Mouse (Mus musculus): Measurements from ENCODE around the gene Fpr3. TPM values are rescaled to one million over a fixed set of nuclear protein-coding genes. Genes with fewer than 3 reads are reported as not detected.

Fpr3 gene
- polyA plus RNA-seq, 1 experiment from 2014 or later = not detected

DNA sequence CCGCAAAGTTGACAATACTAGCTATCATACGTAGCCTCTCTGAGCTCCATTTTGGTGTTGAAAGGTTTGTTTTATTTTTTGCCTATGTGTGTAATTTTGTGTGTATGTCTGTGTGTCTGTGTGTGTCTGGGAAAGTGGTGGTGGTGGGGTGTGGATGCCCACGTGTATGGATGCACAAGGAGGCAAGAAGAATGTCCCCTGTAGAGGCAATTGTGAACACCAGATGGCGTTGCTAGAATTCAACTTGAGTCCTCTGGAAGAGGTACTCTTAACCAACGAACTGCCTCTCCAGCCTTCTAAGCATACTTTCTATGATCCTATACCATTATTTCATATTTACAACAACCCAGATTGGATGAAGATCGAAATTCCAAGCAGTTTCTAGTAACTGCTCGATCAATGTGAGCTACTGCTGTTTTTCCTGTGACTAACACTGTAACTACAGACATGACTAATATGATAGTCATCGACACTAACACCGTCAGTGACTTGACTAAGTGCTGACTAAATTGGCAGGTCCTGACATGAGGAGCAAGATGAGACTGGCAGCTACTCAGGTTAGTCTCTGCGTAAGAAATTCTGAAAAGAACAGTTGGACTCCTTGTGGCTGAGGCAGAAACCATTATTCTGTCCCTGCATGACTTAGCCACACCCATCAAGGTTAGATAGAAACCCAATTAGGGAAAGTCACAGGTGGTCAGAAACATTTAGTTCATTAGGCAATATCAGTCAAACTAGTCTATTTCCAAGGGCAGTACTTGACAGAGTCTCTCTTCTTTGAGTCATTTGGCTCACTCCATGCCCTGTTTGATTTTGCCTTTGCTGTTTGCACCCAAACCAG is 42.2 kb upstream of the Fpr3 start:
- H3K4me2 ChIP-seq (ENCODE audit: low read depth, low read length) = no peak overlapping the region
- ATAC-seq = no peak
- 0 out of 2 replicates have a peak, but pooled peaks cover 2% of the 10 kb centered on the region for H3K36me3 ChIP-seq (replicated peaks; ENCODE audit: insufficient read depth, low read length)
- H3K9ac ChIP-seq (replicated peaks) = no peak overlapping the region
- TF ChIP-seq CTCF (IDR thresholded peaks at IDR 0.05; ENCODE audit: low read depth) (peak; percentile 47), EP300 (IDR thresholded peaks at IDR 0.05; ENCODE audit: low read depth) (no peak)
- no peaks in the 10 kb centered on the region for H3K4me1 ChIP-seq (ENCODE audit: insufficient read depth)
- H3K27me3 ChIP-seq (ENCODE audit: insufficient read depth, low read length) = peaks cover 17% of the 10 kb centered on the region; the same call in 1 of the 2 replicates
- 63% methylated on average over 10 of the region's 10 CpGs for WGBS (ENCODE audit: insufficient replicate concordance)
- H3K27ac ChIP-seq (ENCODE audit: low read depth) = no peak overlapping the region
- no peak overlapping the region for H3K4me3 ChIP-seq (ENCODE audit: low read depth, low read length)
- DNase-seq = no peak
- H3K9me3 ChIP-seq (ENCODE audit: low read length) = no peaks in the 10 kb centered on the region

DNA sequence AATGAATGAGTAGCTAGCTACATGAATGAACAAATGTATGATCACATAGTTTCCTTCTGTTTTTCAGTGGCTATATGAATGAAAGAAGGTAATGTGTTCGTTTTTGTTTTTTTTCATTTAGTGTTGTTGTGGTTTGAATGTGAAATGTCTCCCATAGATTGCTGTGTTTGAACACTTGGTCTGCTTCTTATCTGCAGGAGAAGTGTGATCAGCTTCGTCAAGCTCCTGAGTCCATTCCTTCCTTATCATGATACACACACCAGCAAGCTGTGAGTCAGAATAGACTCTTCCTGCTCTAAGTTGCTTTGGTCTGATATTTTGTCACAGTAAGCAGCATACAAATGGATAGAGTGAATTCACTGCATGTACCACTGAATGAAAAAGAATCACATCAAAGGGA is 38.7 kb upstream of the Fpr3 start:
- Histone ChIP-seq H3K9me3 (ENCODE audit: low read length) (no peaks in the 10 kb centered on the region), H3K4me3 (ENCODE audit: low read depth, low read length) (no peak overlapping the region), H3K4me1 (ENCODE audit: insufficient read depth) (no peaks in the 10 kb centered on the region), H3K27me3 (ENCODE audit: insufficient read depth, low read length) (peaks cover 23% of the 10 kb centered on the region; the same call in 1 of the 2 replicates), H3K27ac (ENCODE audit: low read depth) (no peak overlapping the region), H3K36me3 (replicated peaks; ENCODE audit: insufficient read depth, low read length) (no peaks in the 10 kb centered on the region), H3K4me2 (ENCODE audit: low read depth, low read length) (no peak overlapping the region), H3K9ac (replicated peaks) (no peak overlapping the region)
- ATAC-seq (no peak), DNase-seq (no peak)
- WGBS (ENCODE audit: insufficient replicate concordance) = 33% methylated on average over 2 of the region's 2 CpGs
- TF ChIP-seq CTCF (IDR thresholded peaks at IDR 0.05; ENCODE audit: low read depth) (no peak), EP300 (IDR thresholded peaks at IDR 0.05; ENCODE audit: low read depth) (no peak)

DNA sequence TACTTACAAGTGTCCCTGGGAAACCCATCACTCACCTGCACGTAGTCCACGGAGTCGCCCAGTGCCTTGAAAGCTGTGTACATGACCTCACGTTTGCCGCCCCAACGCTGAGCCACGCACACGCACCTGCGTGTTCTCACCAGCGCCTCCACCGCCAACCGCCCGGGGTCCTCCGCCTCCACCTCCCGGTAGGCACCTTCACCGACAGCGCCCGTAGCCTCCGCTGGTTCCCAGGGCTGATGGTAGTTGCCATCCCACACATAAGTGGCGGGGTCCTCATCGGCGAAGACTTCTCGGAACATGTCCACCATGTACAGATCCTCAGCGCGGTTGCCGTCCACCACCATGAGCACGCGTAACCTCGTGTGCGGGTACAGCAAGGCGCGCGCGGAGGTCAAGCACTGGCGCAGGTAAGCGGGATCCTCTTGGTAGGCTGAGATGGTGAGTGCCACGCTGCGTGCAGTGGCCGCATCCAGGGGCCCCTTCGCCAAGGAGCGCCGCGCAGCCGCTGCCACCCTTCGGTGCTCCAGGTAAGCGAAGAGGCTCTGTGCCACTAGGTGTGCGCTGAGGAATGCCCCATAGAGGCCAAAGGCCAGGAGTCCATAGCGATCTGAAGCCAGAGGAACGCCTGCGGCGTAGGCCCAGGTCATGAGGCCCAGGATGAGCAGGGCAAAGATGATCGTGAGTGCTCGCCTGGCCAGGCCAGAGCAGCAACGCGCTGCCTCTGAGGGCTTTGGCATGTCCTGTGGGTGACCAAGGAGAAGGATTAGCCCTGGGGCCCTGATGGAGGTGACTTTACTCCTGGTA is 37.5 kb upstream of the Fpr3 start:
- Histone ChIP-seq H3K36me3 (replicated peaks; ENCODE audit: insufficient read depth, low read length) (no peaks in the 10 kb centered on the region), H3K4me1 (ENCODE audit: insufficient read depth) (no peaks in the 10 kb centered on the region), H3K27me3 (ENCODE audit: insufficient read depth, low read length) (peaks cover 23% of the 10 kb centered on the region; the same call in 1 of the 2 replicates), H3K27ac (ENCODE audit: low read depth) (no peak overlapping the region), H3K4me3 (ENCODE audit: low read depth, low read length) (no peak overlapping the region), H3K9ac (replicated peaks) (no peak overlapping the region), H3K4me2 (ENCODE audit: low read depth, low read length) (no peak overlapping the region), H3K9me3 (ENCODE audit: low read length) (no peaks in the 10 kb centered on the region)
- TF ChIP-seq CTCF (IDR thresholded peaks at IDR 0.05; ENCODE audit: low read depth) = no peak
- TF ChIP-seq EP300 (IDR thresholded peaks at IDR 0.05; ENCODE audit: low read depth) = no peak
- WGBS (ENCODE audit: insufficient replicate concordance) = 19% methylated on average over 55 of the region's 55 CpGs
- ATAC-seq (no peak), DNase-seq (no peak)

DNA sequence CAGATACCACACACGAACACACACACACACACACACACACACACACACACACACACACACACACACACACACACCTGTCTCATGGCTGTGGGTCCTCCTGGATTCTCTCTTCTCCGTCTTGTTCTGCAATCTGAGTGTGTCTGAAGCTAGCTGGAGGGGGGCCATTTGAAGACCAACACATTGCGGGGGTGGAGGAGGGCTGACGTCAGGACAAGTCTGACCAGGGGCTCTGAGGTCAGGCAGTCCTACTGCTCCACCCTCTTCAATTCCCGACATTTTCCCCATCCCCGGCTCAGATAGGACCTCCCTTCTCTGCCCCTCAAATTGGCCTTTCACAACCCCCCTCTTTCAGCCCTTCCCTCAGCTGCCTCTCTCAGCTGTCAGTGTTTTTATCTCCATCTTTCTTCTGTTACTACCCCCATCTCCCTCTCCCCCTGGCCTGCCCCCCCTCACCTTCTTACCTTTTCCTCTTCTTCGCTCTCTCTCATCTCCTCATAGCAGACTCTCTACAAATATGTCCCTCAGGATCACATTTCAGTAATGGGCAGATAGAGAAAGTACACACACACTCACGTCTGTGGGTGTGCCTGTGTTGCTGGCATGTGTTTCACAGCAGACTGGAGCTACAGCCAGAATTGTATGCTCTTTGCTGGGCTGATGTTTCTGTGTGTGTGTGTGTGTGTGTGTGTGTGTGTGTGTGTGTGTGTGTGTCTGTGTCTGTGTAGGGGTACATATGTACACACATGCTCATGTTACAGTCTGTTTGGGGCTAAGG is 32.4 kb upstream of the Fpr3 start, which contains the start of gene Has1:
Gene Has1, minus strand, starts transcription at position 142 of the 775 bp plus-strand sequence.
- Histone ChIP-seq H3K9me3 (ENCODE audit: low read length) (no peaks in the 10 kb centered on the region), H3K9ac (replicated peaks) (no peak within 1 kb of the TSS), H3K36me3 (replicated peaks; ENCODE audit: insufficient read depth, low read length) (no peaks in the 10 kb centered on the region), H3K4me1 (ENCODE audit: insufficient read depth) (no peaks in the 10 kb centered on the region), H3K4me2 (ENCODE audit: low read depth, low read length) (no peak within 1 kb of the TSS), H3K27me3 (ENCODE audit: insufficient read depth, low read length) (peaks cover 8% of the 10 kb centered on the region; the same call in 1 of the 2 replicates), H3K27ac (ENCODE audit: low read depth) (no peak within 1 kb of the TSS), H3K4me3 (ENCODE audit: low read depth, low read length) (no peak within 1 kb of the TSS)
- ATAC-seq (no peak), DNase-seq (no peak)
- WGBS (ENCODE audit: insufficient replicate concordance) = 49% methylated on average over 8 of the region's 8 CpGs
- no peak for TF ChIP-seq CTCF (IDR thresholded peaks at IDR 0.05; ENCODE audit: low read depth)
- no peak for TF ChIP-seq EP300 (IDR thresholded peaks at IDR 0.05; ENCODE audit: low read depth)

DNA sequence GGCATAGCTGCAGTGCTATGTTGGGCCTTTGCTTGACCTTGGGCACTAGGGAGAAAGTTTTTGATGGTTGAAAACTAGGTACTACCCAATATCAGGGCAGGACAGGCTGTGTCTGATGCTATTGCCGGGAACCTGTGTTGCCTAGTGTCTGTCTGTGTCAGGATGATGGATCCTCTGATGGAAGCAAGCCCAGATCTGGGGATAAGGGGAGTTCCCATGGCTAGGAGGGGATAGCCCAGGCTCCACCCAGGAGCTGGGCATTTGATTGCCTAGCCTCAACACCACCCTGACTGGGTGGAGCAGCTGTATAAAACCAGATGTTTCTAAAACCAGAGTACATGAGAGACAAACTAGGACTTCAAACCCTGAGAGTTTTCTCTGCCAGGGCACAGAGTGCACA is 31.0 kb upstream of the Fpr3 start:
- WGBS (ENCODE audit: insufficient replicate concordance) = 65% methylated on average over 1 of the region's 1 CpGs
- no peak overlapping the region for H3K4me3 ChIP-seq (ENCODE audit: low read depth, low read length)
- no peaks in the 10 kb centered on the region for H3K4me1 ChIP-seq (ENCODE audit: insufficient read depth)
- no peak for TF ChIP-seq CTCF (IDR thresholded peaks at IDR 0.05; ENCODE audit: low read depth)
- TF ChIP-seq EP300 (IDR thresholded peaks at IDR 0.05; ENCODE audit: low read depth) = no peak
- H3K27ac ChIP-seq (ENCODE audit: low read depth) = no peak overlapping the region
- no peak for DNase-seq
- H3K36me3 ChIP-seq (replicated peaks; ENCODE audit: insufficient read depth, low read length) = no peaks in the 10 kb centered on the region
- H3K4me2 ChIP-seq (ENCODE audit: low read depth, low read length) = no peak overlapping the region
- H3K9ac ChIP-seq (replicated peaks) = no peak overlapping the region
- ATAC-seq = no peak
- H3K27me3 ChIP-seq (ENCODE audit: insufficient read depth, low read length) = no peaks in the 10 kb centered on the region
- H3K9me3 ChIP-seq (ENCODE audit: low read length) = no peaks in the 10 kb centered on the region

Data from liver, postnatal 0 days (tissue).